Mouse (Mus musculus) bone marrow, adult 2 months (tissue): Measurements from ENCODE around the gene Ascl1.

Experiments
- CTCF ChIP-seq: fragments of 200-500 bp; IDR thresholded peaks from 2 replicates; pipeline ENCODE4 v1.5.1; 2011; ENCODE audit warnings: low read length, control low read depth; ENCODE audit not compliant: control insufficient read depth, insufficient read depth
- POLR2A ChIP-seq: fragments of 200-500 bp; IDR thresholded peaks from 2 replicates; pipeline ENCODE4 v1.6.1; 2011; ENCODE audit warnings: low read depth, mild to moderate bottlenecking, control low read depth, low read length, borderline replicate concordance; ENCODE audit not compliant: control insufficient read depth

DNA sequence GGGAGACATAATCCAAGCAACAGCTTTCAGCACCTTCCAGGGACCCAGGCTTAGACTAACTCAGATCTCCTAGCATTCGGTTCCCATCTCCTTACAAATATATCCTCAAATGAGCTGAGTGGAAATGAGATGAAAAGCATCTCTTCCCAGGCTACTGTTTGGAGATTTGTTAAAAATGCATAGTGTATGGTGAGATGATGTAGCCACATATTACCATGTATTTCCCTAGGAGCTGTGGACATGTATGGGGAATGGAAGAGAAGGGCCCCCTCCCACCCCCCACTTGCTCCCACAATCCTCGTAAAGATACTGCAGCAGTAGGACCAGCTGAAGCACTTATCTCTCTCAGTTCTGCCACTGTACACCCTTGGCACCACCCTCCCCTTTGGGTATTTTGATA lies 3.1 kb downstream of the Ascl1 start:
- TF ChIP-seq POLR2A, result no peak
- no peak for TF ChIP-seq CTCF
